Mouse (Mus musculus) ES-Bruce4 (cell line): ENCODE data around the gene Rhot2. TPM values are rescaled to one million over a fixed set of nuclear protein-coding genes. Genes with fewer than 3 reads are reported as not detected.

ENCODE experiments used
- H3K27ac ChIP-seq: 2 replicates; pipeline ENCODE4 v1.5.1; 2012; ENCODE audit warnings: low read length, inconsistent platforms; ENCODE audit not compliant: insufficient read depth
- H3K27me3 ChIP-seq: 2 replicates; pipeline ENCODE4 v1.6.1; 2012; ENCODE audit warnings: mild to moderate bottlenecking, low read length, inconsistent platforms; ENCODE audit not compliant: control insufficient read depth, poor library complexity, insufficient read depth, severe bottlenecking
- H3K36me3 ChIP-seq: 2 replicates; pipeline ENCODE4 v1.6.1; 2012; ENCODE audit warnings: inconsistent platforms, mild to moderate bottlenecking, low read length, moderate library complexity; ENCODE audit not compliant: control insufficient read depth, poor library complexity, insufficient read depth, severe bottlenecking
- H3K4me1 ChIP-seq: one replicate; pipeline ENCODE4 v1.8.1; 2011; ENCODE audit warnings: low read length; ENCODE audit not compliant: control insufficient read depth, insufficient read depth
- H3K4me3 ChIP-seq: 2 replicates; pipeline ENCODE4 v1.5.1; 2011; ENCODE audit warnings: low read depth, mild to moderate bottlenecking, low read length
- H3K9ac ChIP-seq: 2 replicates; pipeline ENCODE4 v1.6.1; 2012; ENCODE audit warnings: low read depth, mild to moderate bottlenecking, inconsistent platforms; ENCODE audit not compliant: poor library complexity, severe bottlenecking
- H3K9me3 ChIP-seq: replicated peaks from 2 replicates; pipeline ENCODE4 v1.6.1; 2012; ENCODE audit warnings: mild to moderate bottlenecking, low read length, inconsistent platforms; ENCODE audit not compliant: control insufficient read depth, poor library complexity, insufficient read depth, severe bottlenecking
- CTCF ChIP-seq: IDR thresholded peaks from one replicate; pipeline ENCODE4 v1.8.1; 2011; ENCODE audit warnings: low read depth, low read length
- EP300 ChIP-seq: IDR thresholded peaks from 2 replicates; pipeline ENCODE4 v1.6.1; 2011; ENCODE audit warnings: low read depth, low read length; ENCODE audit not compliant: insufficient read depth
- POLR2A ChIP-seq: IDR thresholded peaks from one replicate; pipeline ENCODE4 v1.8.1; 2011; ENCODE audit warnings: low read length; ENCODE audit not compliant: insufficient read depth
- polyA plus RNA-seq: library from polyadenylated mRNA; stranded (reverse); fragments of >200 nt; gene quantifications from 2 replicates; pipeline ENCODE4 v1.2.4, GENCODE M21; 2011; ENCODE audit warnings: low read depth; ENCODE audit not compliant: missing spikeins, insufficient read depth, insufficient read length

Gene Rhot2
- polyA plus RNA-seq, 1 experiment = 23.6 TPM

DNA sequence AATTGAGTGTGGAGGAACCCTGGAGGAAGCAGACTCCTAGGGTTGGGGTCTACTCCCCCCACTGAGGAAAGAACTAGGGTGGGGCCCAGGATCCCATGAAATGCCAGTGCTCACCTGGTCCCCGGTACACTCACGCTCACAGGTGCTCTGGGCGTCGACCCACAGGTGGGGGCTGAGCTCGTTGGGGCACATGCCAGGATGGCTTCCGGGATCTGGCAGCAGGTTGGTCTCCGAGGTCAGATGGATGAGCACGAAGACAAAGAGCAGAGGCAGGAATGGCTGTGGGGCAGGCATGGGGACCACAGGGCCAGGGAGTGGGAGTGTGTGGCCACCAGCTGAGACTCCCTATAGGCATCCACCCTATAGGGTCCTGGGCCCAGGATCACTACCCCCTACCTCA lies 35.1 kb upstream of the Rhot2 start:
- Histone ChIP-seq H3K27me3 (no peaks in the 10 kb centered on the region), H3K9ac (no peak overlapping the region), H3K9me3 (no peaks in the 10 kb centered on the region), H3K4me1 (peaks cover 11% of the 10 kb centered on the region), H3K36me3 (peaks cover 5% of the 10 kb centered on the region; the same call in 1 of the 2 replicates), H3K4me3 (no peak overlapping the region), H3K27ac (no peak overlapping the region)
- TF ChIP-seq CTCF (no peak), POLR2A (no peak), EP300 (no peak)

- Histone ChIP-seq H3K27ac (no peak overlapping the region), H3K9ac (no peak overlapping the region), H3K36me3 (0 out of 2 replicates have a peak, but pooled peaks cover under 1% of the 10 kb centered on the region), H3K27me3 (no peaks in the 10 kb centered on the region), H3K9me3 (no peaks in the 10 kb centered on the region), H3K4me3 (no peak overlapping the region), H3K4me1 (peaks cover 11% of the 10 kb centered on the region)
- TF ChIP-seq CTCF (peak; percentile 92), EP300 (no peak), POLR2A (no peak)
Measured at GRCm38 (mm10) chr17:25879261-25879660, 34.6 kb upstream of the Rhot2 start.

- TF ChIP-seq CTCF = no peak
- TF ChIP-seq POLR2A = no peak
- no peak for TF ChIP-seq EP300
- Histone ChIP-seq H3K27me3 (no peaks in the 10 kb centered on the region), H3K9me3 (no peaks in the 10 kb centered on the region), H3K36me3 (no peaks in the 10 kb centered on the region), H3K4me3 (no peak overlapping the region), H3K9ac (no peak overlapping the region), H3K27ac (no peak overlapping the region), H3K4me1 (peaks cover 11% of the 10 kb centered on the region)
Measured at GRCm38 (mm10) chr17:25878611-25879180, 34.0 kb upstream of the Rhot2 start.

GRCm38 (mm10) chr17:25877741-25878610 lies 33.3 kb upstream of the Rhot2 start:
- TF ChIP-seq EP300 (no peak), POLR2A (no peak), CTCF (no peak)
- Histone ChIP-seq H3K27ac (no peak overlapping the region), H3K4me3 (no peak overlapping the region)

DNA sequence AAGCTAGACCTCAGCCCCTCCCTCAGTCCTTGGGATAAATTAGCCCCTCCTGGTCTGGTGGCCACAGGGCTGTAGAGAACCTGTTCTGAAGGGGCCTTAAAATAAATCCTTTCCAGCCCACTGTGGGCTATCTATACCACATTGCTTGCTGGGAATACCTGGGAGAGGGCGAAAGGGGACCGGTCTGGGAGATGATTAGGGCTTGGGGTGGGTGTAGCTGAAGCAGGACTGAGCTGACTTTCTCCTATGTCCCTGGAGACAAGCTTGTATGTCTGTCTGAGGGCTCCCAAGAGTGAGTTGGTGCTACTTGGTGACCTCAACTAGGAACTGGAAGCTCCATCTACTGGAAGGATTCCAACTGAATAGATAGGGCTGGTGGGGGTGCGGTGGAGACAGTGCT lies 32.4 kb upstream of the Rhot2 start:
- Histone ChIP-seq H3K4me3 (no peak overlapping the region), H3K9me3 (no peaks in the 10 kb centered on the region), H3K27ac (no peak overlapping the region), H3K36me3 (no peaks in the 10 kb centered on the region), H3K4me1 (peaks cover 11% of the 10 kb centered on the region), H3K9ac (no peak overlapping the region), H3K27me3 (no peaks in the 10 kb centered on the region)
- no peak for TF ChIP-seq POLR2A
- no peak for TF ChIP-seq EP300
- no peak for TF ChIP-seq CTCF

More at GRCm38 (mm10) chr17:25877741-25878610, 33.3 kb upstream of the Rhot2 start:
- no peaks in the 10 kb centered on the region for H3K27me3 ChIP-seq
- peaks cover 11% of the 10 kb centered on the region for H3K4me1 ChIP-seq
- H3K9ac ChIP-seq = no peak overlapping the region
- no peaks in the 10 kb centered on the region for H3K36me3 ChIP-seq
- H3K9me3 ChIP-seq = no peaks in the 10 kb centered on the region

DNA sequence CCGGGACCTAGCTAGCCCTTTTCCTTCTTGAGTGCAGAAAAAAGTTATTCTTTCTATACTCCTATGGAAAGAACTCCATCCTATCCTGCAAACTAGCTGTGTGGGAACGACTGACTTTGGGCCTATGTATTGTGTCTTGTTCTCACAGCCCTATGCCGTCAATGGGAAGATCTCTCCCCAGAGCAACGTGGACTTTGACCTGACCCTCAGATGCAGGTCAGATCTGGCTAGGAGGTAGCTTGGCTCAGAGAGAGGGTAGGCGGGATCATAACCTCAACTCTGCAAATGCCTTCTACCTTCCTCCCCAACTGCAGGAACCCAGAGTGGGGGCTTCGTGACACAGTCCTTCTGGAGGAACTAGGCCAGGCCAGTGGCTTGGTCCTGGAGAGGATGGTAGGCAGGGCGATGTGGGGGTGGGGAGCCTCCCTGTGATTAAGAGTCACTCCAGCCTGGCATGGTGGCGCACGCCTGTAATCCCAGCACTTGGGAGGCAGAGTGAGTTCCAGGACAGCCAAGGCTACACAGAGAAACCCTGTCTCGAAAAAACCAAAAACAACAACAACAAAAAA lies 31.8 kb upstream of the Rhot2 start:
- H3K4me3 ChIP-seq = peak overlapping the region; percentile 89
- H3K27me3 ChIP-seq = no peaks in the 10 kb centered on the region
- peak overlapping the region; percentile 49; the same call in 1 of the 2 replicates for H3K9ac ChIP-seq
- no peaks in the 10 kb centered on the region for H3K9me3 ChIP-seq
- H3K4me1 ChIP-seq = peaks cover 7% of the 10 kb centered on the region
- H3K36me3 ChIP-seq = no peaks in the 10 kb centered on the region
- TF ChIP-seq CTCF (no peak), POLR2A (no peak)
- no peak overlapping the region for H3K27ac ChIP-seq
